Mouse (Mus musculus) liver, adult 2 months (tissue): ENCODE measurements around the gene Nadk. TPM values are rescaled to one million over a fixed set of nuclear protein-coding genes. Genes with fewer than 3 reads are reported as not detected.

Experiments used
- DNase-seq: peaks from one replicate; pipeline ENCODE4 v3.0.0-alpha.2; 2011; ENCODE audit warnings: low read depth, low spot score; ENCODE audit errors: extremely low read depth
- H3K27ac ChIP-seq: fragments of 200-500 bp; replicated peaks from 2 replicates; pipeline ENCODE4 v1.5.1; 2012; ENCODE audit warnings: low read depth, mild to moderate bottlenecking, control low read depth, inconsistent platforms, low read length; ENCODE audit not compliant: insufficient read depth
- H3K27me3 ChIP-seq: fragments of 200-500 bp; 2 replicates; pipeline ENCODE4 v1.6.1; 2012; ENCODE audit warnings: mild to moderate bottlenecking, moderate library complexity, low read length, inconsistent platforms; ENCODE audit not compliant: control insufficient read depth, insufficient read depth
- H3K36me3 ChIP-seq: fragments of 200-500 bp; 2 replicates; pipeline ENCODE4 v1.6.1; 2012; ENCODE audit warnings: low read length, inconsistent platforms; ENCODE audit not compliant: control insufficient read depth, insufficient read depth
- H3K4me1 ChIP-seq: fragments of 200-500 bp; 2 replicates; pipeline ENCODE4 v1.6.1; 2011; ENCODE audit warnings: low read length; ENCODE audit not compliant: control insufficient read depth, insufficient read depth
- H3K4me3 ChIP-seq: fragments of 200-500 bp; 2 replicates; pipeline ENCODE4 v1.5.1; 2011; ENCODE audit warnings: low read depth, mild to moderate bottlenecking, control low read depth, low read length, moderate library complexity; ENCODE audit not compliant: insufficient read depth
- H3K79me2 ChIP-seq: fragments of 200-500 bp; 2 replicates; pipeline ENCODE4 v1.6.1; 2012; ENCODE audit warnings: inconsistent platforms, mild to moderate bottlenecking, low read length, moderate library complexity; ENCODE audit not compliant: control insufficient read depth, insufficient read depth
- H3K9ac ChIP-seq: fragments of 200-500 bp; 2 replicates; pipeline ENCODE4 v1.6.1; 2012; ENCODE audit warnings: low read depth, mild to moderate bottlenecking, control low read depth, inconsistent platforms, low read length
- CTCF ChIP-seq: fragments of 200-500 bp; IDR thresholded peaks from 2 replicates; pipeline ENCODE4 v1.5.1; 2011; ENCODE audit warnings: low read depth, low read length, control low read depth
- POLR2A ChIP-seq: fragments of 200-500 bp; IDR thresholded peaks from 2 replicates; pipeline ENCODE4 v1.6.1; 2011; ENCODE audit warnings: low read length, control low read depth; ENCODE audit not compliant: insufficient read depth; ENCODE audit errors: extremely low read depth
- WGBS: fragments of 180-500 bp; shearing (Covaris S2); methylation state at CpG from one replicate; pipeline ENCODE4 v1.1.7; 2018; 5-methylcytosine and 5-hydroxymethylcytosine counted together
- polyA plus RNA-seq: library from polyadenylated mRNA; depleted of rRNA; stranded (reverse); fragments of >200 nt; gene quantifications from 2 replicates; pipeline ENCODE4 v1.2.3, GENCODE M21; 2012
- total RNA-seq: library from RNA; depleted of rRNA; stranded (reverse); fragments of >200 nt; gene quantifications from 2 replicates; pipeline ENCODE4 v1.2.3, GENCODE M21; 2014

The Nadk gene
- total and polyA plus RNA-seq, 2 experiments: 163 to 196 TPM

DNA sequence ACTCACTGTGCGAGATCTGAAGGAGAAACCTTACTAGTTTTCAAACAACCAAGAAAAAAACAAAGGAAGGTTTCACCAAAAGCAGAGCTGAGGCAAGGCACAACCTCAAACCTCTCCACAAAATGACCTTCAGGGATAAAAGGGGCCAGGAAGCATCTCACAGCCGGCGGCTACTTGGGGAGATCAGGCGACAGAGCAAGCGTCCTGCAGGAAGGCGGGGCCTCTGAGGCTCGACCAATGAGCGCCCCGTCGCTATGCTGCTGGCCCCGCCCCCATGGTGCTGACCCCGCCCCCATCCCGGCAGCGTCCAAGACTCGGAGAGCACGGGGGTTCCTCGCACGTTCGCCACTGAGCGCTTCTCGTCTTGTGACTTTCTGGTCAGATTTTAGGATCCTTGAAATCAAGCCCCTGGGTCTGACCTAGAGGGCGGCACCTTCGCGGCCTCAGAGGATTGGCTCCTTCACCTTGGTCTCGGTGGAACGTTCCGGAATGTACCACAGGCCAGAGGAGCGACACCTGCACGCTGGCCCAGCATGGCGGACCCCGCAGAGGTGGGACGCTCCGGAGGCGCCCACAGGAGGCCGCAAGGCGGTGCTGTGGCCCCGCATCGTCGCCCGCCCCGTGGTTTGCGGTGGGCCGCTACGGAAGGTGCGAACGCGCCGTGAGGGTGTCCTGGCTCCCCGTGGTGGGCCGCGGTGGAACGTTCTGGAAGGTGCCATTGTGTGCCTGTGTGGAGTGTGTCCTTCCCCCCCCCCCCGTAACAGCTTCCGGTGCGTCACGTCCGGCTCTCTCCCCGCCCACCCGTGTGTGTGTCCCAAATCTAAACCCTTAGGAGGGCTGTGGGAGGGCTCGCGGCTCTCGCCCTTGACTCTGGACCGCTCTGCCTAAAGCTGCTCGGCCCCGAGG, 39.2 kb downstream of the Nadk start, which contains the start of gene Slc35e2:
Gene Slc35e2, plus strand, starts transcription at position 326 of the 906 bp plus-strand sequence.
- peak; percentile 88 for DNase-seq
- H3K4me3 ChIP-seq: peak within 1 kb of the TSS; percentile 86
- H3K27me3 ChIP-seq: no peaks in the 10 kb centered on the region

DNA sequence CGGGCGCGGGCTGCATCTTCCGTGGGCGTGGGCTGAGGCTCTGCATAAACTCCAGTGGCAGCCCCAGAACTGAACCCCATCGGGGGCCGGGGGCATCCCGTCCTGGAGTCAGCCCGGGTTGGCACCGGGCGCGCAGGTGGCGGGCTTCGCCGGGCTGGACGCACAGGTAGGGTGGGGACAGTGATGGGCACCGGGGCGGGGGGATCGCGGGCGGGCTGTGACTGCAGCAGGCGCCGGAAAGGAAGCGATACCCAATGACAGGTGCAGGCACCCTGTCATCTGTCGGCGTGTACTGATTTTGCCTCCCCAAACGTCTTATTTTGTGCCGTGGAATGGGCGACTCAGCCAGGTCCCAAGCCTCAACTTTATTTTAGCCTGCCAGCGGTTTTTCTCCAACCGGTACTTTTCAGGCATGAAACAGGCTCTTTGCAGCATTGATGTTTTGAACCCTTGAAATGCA, 39.8 kb downstream of the Nadk start:
- peaks cover 7% of the 10 kb centered on the region for H3K36me3 ChIP-seq
- no peak for DNase-seq
- H3K4me3 ChIP-seq: peak overlapping the region; percentile 86
- peak overlapping the region; percentile 98 for H3K27ac ChIP-seq
- H3K9ac ChIP-seq: peak overlapping the region; percentile 97
- no peaks in the 10 kb centered on the region for H3K27me3 ChIP-seq
- peaks cover 8% of the 10 kb centered on the region; the same call in 1 of the 2 replicates for H3K79me2 ChIP-seq
- 2% methylated on average over 31 of the region's 31 CpGs for WGBS
- peaks cover 17% of the 10 kb centered on the region for H3K4me1 ChIP-seq
- TF ChIP-seq CTCF: no peak
- no peak for TF ChIP-seq POLR2A

More for the DNA sequence above, 39.2 kb downstream of the Nadk start, which contains the start of gene Slc35e2:
- WGBS: under 1% methylated on average over 65 of the region's 65 CpGs
- Histone ChIP-seq H3K79me2 (peaks cover 8% of the 10 kb centered on the region; the same call in 1 of the 2 replicates), H3K4me1 (peaks cover 19% of the 10 kb centered on the region), H3K27ac (peak within 1 kb of the TSS; percentile 98), H3K36me3 (peaks cover 7% of the 10 kb centered on the region), H3K9ac (peak within 1 kb of the TSS; percentile 97)
- TF ChIP-seq POLR2A (peak; percentile 73), CTCF (no peak)

DNA sequence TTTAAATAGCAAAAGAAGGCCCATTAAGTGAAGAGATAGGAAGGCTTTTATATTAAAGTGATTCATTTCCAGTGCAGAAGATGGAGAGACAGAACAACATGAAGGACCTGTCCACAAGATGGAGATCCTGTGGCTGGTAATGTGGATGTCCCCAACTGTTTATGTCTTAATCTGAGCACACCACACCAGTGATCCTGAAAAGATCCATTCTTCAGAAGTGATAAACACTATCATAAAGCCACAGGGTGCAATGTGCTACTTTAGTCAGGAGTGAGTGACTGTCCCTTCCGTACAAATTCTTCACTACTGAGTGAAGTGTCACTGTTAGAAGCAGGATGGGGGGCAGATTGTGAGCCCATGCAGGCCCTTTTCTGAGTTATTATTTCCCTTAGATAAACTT, 40.6 kb downstream of the Nadk start:
- no peak overlapping the region for H3K27ac ChIP-seq
- H3K79me2 ChIP-seq: peaks cover 8% of the 10 kb centered on the region; the same call in 1 of the 2 replicates
- H3K36me3 ChIP-seq: peaks cover 8% of the 10 kb centered on the region
- TF ChIP-seq CTCF (no peak), POLR2A (no peak)
- peak overlapping the region; percentile 50 for H3K4me3 ChIP-seq
- H3K9ac ChIP-seq: 0 out of 2 replicates have a peak overlapping the region, but pooled peaks have one; percentile 31
- peaks cover 17% of the 10 kb centered on the region for H3K4me1 ChIP-seq
- WGBS: 63% methylated on average over 1 of the region's 1 CpGs
- no peaks in the 10 kb centered on the region for H3K27me3 ChIP-seq
- no peak for DNase-seq

DNA sequence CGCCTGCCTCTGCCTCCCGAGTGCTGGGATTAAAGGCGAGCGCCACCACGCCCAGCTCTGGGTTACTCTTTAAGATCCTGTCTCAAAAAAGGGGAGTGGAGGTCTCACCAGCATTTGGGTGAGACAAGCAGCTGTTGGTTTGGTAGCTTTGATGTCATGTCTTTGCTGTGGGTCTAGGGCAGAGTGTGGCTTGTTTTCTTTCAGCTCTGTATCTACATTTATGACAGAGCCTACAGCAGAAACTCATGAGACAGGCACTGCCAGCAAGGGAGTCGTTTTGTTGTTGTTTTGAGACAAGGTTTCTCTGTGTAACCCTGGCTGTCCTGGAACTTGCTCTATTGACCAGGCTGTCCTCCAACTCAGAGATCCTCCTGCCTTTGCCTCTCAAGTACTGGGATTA, 41.6 kb downstream of the Nadk start:
- Histone ChIP-seq H3K4me1 (peaks cover 17% of the 10 kb centered on the region), H3K27ac (peak overlapping the region; percentile 87), H3K9ac (peak overlapping the region; percentile 61), H3K36me3 (peaks cover 9% of the 10 kb centered on the region), H3K79me2 (peaks cover 8% of the 10 kb centered on the region; the same call in 1 of the 2 replicates), H3K27me3 (no peaks in the 10 kb centered on the region), H3K4me3 (no peak overlapping the region)
- DNase-seq: peak; percentile 74
- TF ChIP-seq POLR2A (no peak), CTCF (no peak)
- 75% methylated on average over 6 of the region's 6 CpGs for WGBS

DNA sequence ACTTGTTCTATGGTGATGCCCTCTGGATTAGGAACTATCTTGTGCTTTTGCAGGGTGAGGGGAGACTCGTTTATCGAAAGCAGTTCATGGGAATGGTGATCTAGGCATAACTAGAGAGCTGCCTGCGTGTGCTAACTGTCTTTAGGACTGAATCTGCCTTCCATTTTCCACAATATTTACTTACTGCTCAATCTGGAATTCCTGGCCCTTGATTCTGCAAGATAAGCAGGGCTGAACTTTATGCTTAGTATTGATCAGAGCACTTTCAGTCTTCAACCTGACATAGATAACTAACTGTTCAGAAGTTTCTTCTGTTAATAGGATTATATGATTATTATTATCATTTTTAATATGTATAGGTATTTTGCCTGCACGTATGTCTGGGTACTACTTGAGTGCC, 43.0 kb downstream of the Nadk start:
- Histone ChIP-seq H3K36me3 (peaks cover 15% of the 10 kb centered on the region), H3K27ac (peak overlapping the region; percentile 87), H3K9ac (peak overlapping the region; percentile 20), H3K4me1 (peaks cover 17% of the 10 kb centered on the region), H3K27me3 (no peaks in the 10 kb centered on the region), H3K79me2 (peaks cover 8% of the 10 kb centered on the region; the same call in 1 of the 2 replicates), H3K4me3 (0 out of 2 replicates have a peak overlapping the region, but pooled peaks have one; percentile 8)
- 27% methylated on average over 4 of the region's 4 CpGs for WGBS
- no peak for TF ChIP-seq POLR2A
- TF ChIP-seq CTCF: no peak
- peak; percentile 90 for DNase-seq

DNA sequence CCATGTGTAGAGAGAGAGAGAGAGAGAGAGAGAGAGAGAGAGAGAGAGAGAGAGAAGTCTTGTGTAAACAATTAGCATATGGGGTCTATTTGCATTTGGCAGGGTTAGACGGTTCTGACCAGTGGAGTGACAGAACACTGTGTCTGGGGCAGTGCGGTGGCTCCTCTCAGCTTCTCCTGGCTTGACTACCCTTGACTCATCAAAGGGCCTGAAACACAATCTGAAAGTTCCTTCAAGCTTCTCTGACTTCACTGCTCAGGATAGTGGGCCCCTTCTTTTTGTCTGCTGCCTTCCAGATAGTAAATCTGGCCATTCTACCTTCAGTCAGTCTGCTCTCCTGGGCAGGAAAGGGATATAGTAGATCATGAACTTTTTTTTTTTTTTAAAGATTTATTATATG, 44.6 kb downstream of the Nadk start:
- Histone ChIP-seq H3K79me2 (peaks cover 7% of the 10 kb centered on the region; the same call in 1 of the 2 replicates), H3K4me3 (no peak overlapping the region), H3K27ac (0 out of 2 replicates have a peak overlapping the region, but pooled peaks have one; percentile 18), H3K36me3 (peaks cover 27% of the 10 kb centered on the region), H3K9ac (no peak overlapping the region), H3K27me3 (no peaks in the 10 kb centered on the region), H3K4me1 (peaks cover 17% of the 10 kb centered on the region)
- no peak for DNase-seq
- TF ChIP-seq CTCF (no peak), POLR2A (no peak)
- WGBS: 50% methylated on average over 2 of the region's 2 CpGs
